In the genomic region with DNA sequence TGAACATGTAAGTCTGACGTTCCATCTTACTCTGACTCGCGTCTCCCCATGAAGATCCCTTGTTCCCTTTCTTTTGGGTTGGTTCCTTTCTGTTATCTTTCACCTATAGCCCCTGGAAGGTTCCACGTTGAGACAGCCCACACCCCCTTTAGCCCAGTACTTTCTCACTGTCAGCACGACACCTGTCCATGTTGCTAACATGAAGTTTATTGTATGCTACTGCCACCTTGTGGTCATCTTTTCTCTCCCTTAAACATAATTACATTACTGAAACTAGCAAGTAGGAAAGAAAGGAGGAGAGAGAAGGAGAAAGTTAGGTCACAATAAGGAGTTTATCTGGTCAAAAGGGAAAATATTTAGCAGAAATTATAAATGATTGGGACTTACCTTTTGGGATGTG, we compare ENCODE assay signal across 8 mouse cellular contexts. TPM values are rescaled to one million over a fixed set of nuclear protein-coding genes. Genes with fewer than 3 reads are reported as not detected.
DNase-seq lines count a peak whose midpoint lies in the region; ATAC-seq and TF ChIP-seq lines count a peak whose summit lies in the region.

No protein-coding gene starts in this region.

- no peak overlapping the region for H3K4me3 ChIP-seq in heart, postnatal 0 days (ENCODE audit: low read depth, low read length)
- H3K4me3 ChIP-seq in heart, embryonic 12.5 days, result no peak overlapping the region
- no peak overlapping the region for H3K4me3 ChIP-seq in neural tube, embryonic 13.5 days
- no peak overlapping the region for H3K4me3 ChIP-seq in bone marrow macrophage, adult 2 months (ENCODE audit: insufficient read depth, low read length)

- TF ChIP-seq POLR2A in bone marrow macrophage, adult 2 months (IDR thresholded peaks at IDR 0.05; ENCODE audit: borderline replicate concordance, low read depth, low read length), result no peak

- peak; percentile 6 for DNase-seq in heart, postnatal 0 days (ENCODE audit: low spot score)
- no peak for DNase-seq in neural tube, embryonic 10.5 days (ENCODE audit: extremely low spot score, low spot score)
- peak; percentile 14 for DNase-seq in lung, postnatal 10 days
- no peak for DNase-seq in urinary bladder, postnatal 10 days (ENCODE audit: low spot score)
- DNase-seq in urinary bladder, postnatal 36 days (ENCODE audit: low spot score in 2 of 2), result no peak

- H3K4me1 ChIP-seq in heart, postnatal 0 days (ENCODE audit: control insufficient read depth, insufficient read depth), result no peaks in the 10 kb centered on the region
- no peaks in the 10 kb centered on the region for H3K4me1 ChIP-seq in heart, embryonic 12.5 days (replicated peaks)
- H3K4me1 ChIP-seq in neural tube, embryonic 13.5 days (replicated peaks), result no peaks in the 10 kb centered on the region
- no peaks in the 10 kb centered on the region for H3K4me1 ChIP-seq in bone marrow macrophage, adult 2 months (ENCODE audit: control insufficient read depth, insufficient read depth, low read length)

- no peaks in the 10 kb centered on the region for H3K36me3 ChIP-seq in heart, postnatal 0 days (replicated peaks; ENCODE audit: control insufficient read depth, insufficient read depth, low read length)
- peaks cover 5% of the 10 kb centered on the region for H3K36me3 ChIP-seq in heart, embryonic 12.5 days
- H3K36me3 ChIP-seq in neural tube, embryonic 13.5 days, result no peaks in the 10 kb centered on the region

- no peaks in the 10 kb centered on the region for H3K27me3 ChIP-seq in heart, postnatal 0 days (ENCODE audit: control insufficient read depth, insufficient read depth, low read length)
- no peaks in the 10 kb centered on the region for H3K27me3 ChIP-seq in heart, embryonic 12.5 days (replicated peaks)
- H3K27me3 ChIP-seq in neural tube, embryonic 13.5 days, result peaks cover 4% of the 10 kb centered on the region; the same call in 1 of the 2 replicates

- no peak overlapping the region for H3K27ac ChIP-seq in heart, postnatal 0 days (ENCODE audit: low read depth)
- H3K27ac ChIP-seq in heart, embryonic 12.5 days (ENCODE audit: poor library complexity, severe bottlenecking), result no peak overlapping the region
- H3K27ac ChIP-seq in neural tube, embryonic 13.5 days (replicated peaks), result no peak overlapping the region
- no peak overlapping the region for H3K27ac ChIP-seq in bone marrow macrophage, adult 2 months (ENCODE audit: insufficient read depth, low read depth, low read length)

- 44% methylated on average over 5 of the region's 5 CpGs for WGBS in heart, postnatal 0 days
- WGBS in heart, embryonic 12.5 days, result 52% methylated on average over 5 of the region's 5 CpGs
- 35% methylated on average over 5 of the region's 5 CpGs for WGBS in neural tube, embryonic 13.5 days

- peak; percentile 65 for TF ChIP-seq CTCF in heart, postnatal 0 days (IDR thresholded peaks at IDR 0.05; ENCODE audit: low read depth)
- peak; percentile 15; the same call in 1 of the 2 replicates for TF ChIP-seq CTCF in bone marrow macrophage, adult 2 months (IDR thresholded peaks at IDR 0.05; ENCODE audit: low read depth, low read length)

- no peak for TF ChIP-seq EP300 in heart, postnatal 0 days (IDR thresholded peaks at IDR 0.05; ENCODE audit: low read depth)

- no peaks in the 10 kb centered on the region for H3K9me3 ChIP-seq in heart, postnatal 0 days (replicated peaks; ENCODE audit: control insufficient read depth, low read length)
- no peaks in the 10 kb centered on the region for H3K9me3 ChIP-seq in heart, embryonic 12.5 days (replicated peaks)
- H3K9me3 ChIP-seq in neural tube, embryonic 13.5 days, result no peaks in the 10 kb centered on the region

- no peak overlapping the region for H3K9ac ChIP-seq in heart, postnatal 0 days (replicated peaks; ENCODE audit: low read depth, low read length)
- no peak overlapping the region for H3K9ac ChIP-seq in heart, embryonic 12.5 days
- no peak overlapping the region for H3K9ac ChIP-seq in neural tube, embryonic 13.5 days

- ATAC-seq in heart, postnatal 0 days (ENCODE audit: insufficient read depth, low read depth), result no peak
- ATAC-seq in heart, embryonic 12.5 days (ENCODE audit: insufficient number of reproducible peaks, low FRiP score), result no peak
- peak; percentile 65; the same call in 1 of the 2 replicates for ATAC-seq in neural tube, embryonic 13.5 days (ENCODE audit: low read depth)

- H3K4me2 ChIP-seq in heart, postnatal 0 days (ENCODE audit: low read depth, low read length), result no peak overlapping the region
- no peak overlapping the region for H3K4me2 ChIP-seq in heart, embryonic 12.5 days
- H3K4me2 ChIP-seq in neural tube, embryonic 13.5 days, result no peak overlapping the region

RNA-seq across cellular contexts. Expression of gene Magee1, which starts 16.0 kb away (rescaled TPM):
- 6.3 and 7.6 TPM in 2 replicates for total RNA-seq in heart, postnatal 0 days (2014; rRNA removed; ENCODE audit: low replicate concordance)
- 6.6 and 7.2 TPM in 2 replicates for polyA plus RNA-seq in heart, postnatal 0 days (2015; fragmentation: Nextera tagmentation; extraction: Ambion mirVana)
- polyA plus RNA-seq in heart, embryonic 12.5 days (2016; fragmentation: Nextera tagmentation; extraction: Ambion mirVana), result 17.1 and 17.6 TPM in 2 replicates
- 158 and 166 TPM in 2 replicates for polyA plus RNA-seq in neural tube, embryonic 13.5 days (2015; fragmentation: Nextera tagmentation; extraction: Ambion mirVana)
- polyA plus RNA-seq in bone marrow macrophage, adult 2 months (2012; ENCODE audit: insufficient read depth, insufficient read length, missing spikeins), result 3.8 and 5.1 TPM in 2 replicates

RNA-seq across cellular contexts. Expression of gene Pbdc1, which starts 24.6 kb away (rescaled TPM):
- total RNA-seq in heart, postnatal 0 days (2014; rRNA removed; ENCODE audit: low replicate concordance), result 13.7 and 20.7 TPM in 2 replicates
- polyA plus RNA-seq in heart, postnatal 0 days (2015; fragmentation: Nextera tagmentation; extraction: Ambion mirVana), result 26.9 and 27.6 TPM in 2 replicates
- polyA plus RNA-seq in heart, embryonic 12.5 days (2016; fragmentation: Nextera tagmentation; extraction: Ambion mirVana), result 40.5 and 41.7 TPM in 2 replicates
- polyA plus RNA-seq in neural tube, embryonic 13.5 days (2015; fragmentation: Nextera tagmentation; extraction: Ambion mirVana), result 34.3 and 35.2 TPM in 2 replicates
- 24.0 and 26.6 TPM in 2 replicates for polyA plus RNA-seq in bone marrow macrophage, adult 2 months (2012; ENCODE audit: insufficient read depth, insufficient read length, missing spikeins)

Comparison
In these comparisons a context has a peak if more than half of its experiments do, and no peak if none do; other contexts are left out.
1. DNase-seq: peak in heart, postnatal 0 days (single experiment) and lung, postnatal 10 days (single experiment); none in neural tube, embryonic 10.5 days (single experiment), urinary bladder, postnatal 10 days (single experiment) and urinary bladder, postnatal 36 days (0 of 2).